8 mouse cellular contexts compared by ENCODE assay signal in genomic region chr9:21927208-21927753, GRCm38 (mm10). TPM values are rescaled to one million over a fixed set of nuclear protein-coding genes. Genes with fewer than 3 reads are reported as not detected.
DNase-seq lines count a peak whose midpoint lies in the region; ATAC-seq lines count a peak whose summit lies in the region.

Gene Ccdc159 (plus strand): TSS chr9:21927471.
Gene Tmem205 (minus strand): TSS chr9:21927556.

- peak within 1 kb of the TSS; percentile 65 for H3K9ac ChIP-seq in hindbrain, embryonic 14.5 days

- no peaks in the 10 kb centered on the region for H3K9me3 ChIP-seq in hindbrain, embryonic 14.5 days (ENCODE audit: control insufficient read depth, low read length)

- ATAC-seq in hindbrain, embryonic 14.5 days (ENCODE audit: low FRiP score): peak; percentile 96

- peak within 1 kb of the TSS; percentile 60 for H3K4me2 ChIP-seq in hindbrain, embryonic 14.5 days (replicated peaks)

- no peaks in the 10 kb centered on the region for H3K27me3 ChIP-seq in hindbrain, embryonic 14.5 days (ENCODE audit: control insufficient read depth, insufficient read depth, low read length)

- H3K36me3 ChIP-seq in hindbrain, embryonic 14.5 days (replicated peaks; ENCODE audit: control insufficient read depth, insufficient read depth): no peaks in the 10 kb centered on the region

- H3K4me1 ChIP-seq in hindbrain, embryonic 14.5 days (replicated peaks; ENCODE audit: control insufficient read depth, insufficient read depth, low read length): peaks cover 12% of the 10 kb centered on the region

- H3K4me3 ChIP-seq in hindbrain, embryonic 14.5 days (replicated peaks; ENCODE audit: low read length): peak within 1 kb of the TSS; percentile 43

- H3K27ac ChIP-seq in hindbrain, embryonic 14.5 days: peak within 1 kb of the TSS; percentile 75

- peak; percentile 99 for DNase-seq in adipocyte (ENCODE audit: low spot score)
- DNase-seq in cerebellum, postnatal 4 days (ENCODE audit: low spot score in 2 of 2): peak; percentile 61 to 85
- peak; percentile 93 to 95 for DNase-seq in frontal cortex, postnatal 36 days (ENCODE audit: low spot score in 2 of 2)
- peak; percentile 91 for DNase-seq in hindbrain, embryonic 14.5 days (ENCODE audit: low spot score)
- DNase-seq in layer of hippocampus, postnatal 25 days (ENCODE audit: extremely low spot score in 1 of 2, low spot score in 1 of 2): peak; percentile 66 to 70
- DNase-seq in lung, postnatal 14 days: peak; percentile 90
- DNase-seq in retina, embryonic 14.5 days (ENCODE audit: low spot score): peak; percentile 96
- DNase-seq in urinary bladder, postnatal 36 days (ENCODE audit: low spot score in 2 of 2): peak; percentile 86 to 94

- WGBS in hindbrain, embryonic 14.5 days: under 1% methylated on average over 28 of the region's 28 CpGs

RNA-seq across cellular contexts. Expression of gene Ccdc159, which starts in this region (rescaled TPM):
- polyA plus RNA-seq in hindbrain, embryonic 14.5 days (2014; fragmentation: Nextera tagmentation; extraction: Ambion mirVana): 5.6 and 8.3 TPM in 2 replicates
- 10 to 100 TPM; 13.2 to 18.5 TPM for total RNA-seq in layer of hippocampus, postnatal 25 days (2021)

RNA-seq across cellular contexts. Expression of gene Tmem205, which starts in this region (rescaled TPM):
- 45.2 and 58.9 TPM in 2 replicates for polyA plus RNA-seq in hindbrain, embryonic 14.5 days (2014; fragmentation: Nextera tagmentation; extraction: Ambion mirVana)
- 10 to 100 TPM; 40.2 to 45.0 TPM for total RNA-seq in layer of hippocampus, postnatal 25 days (2021)

Comparison
In these comparisons a context has a peak if more than half of its experiments do, and no peak if none do; other contexts are left out.
1. Peak in every context shown above with its lines: DNase-seq, ATAC-seq, H3K4me3 ChIP-seq and H3K27ac ChIP-seq.